ENCODE assay signal across 14 mouse cellular contexts in genomic region chr1:170503277-170503739, GRCm38 (mm10).
DNase-seq lines count a peak whose midpoint lies in the region; ATAC-seq lines count a peak whose summit lies in the region.
"Had no signal": no experiment of that assay in that cellular context is flagged by ENCODE, and none has a peak within 500 bp of the region (broad histone marks: within the 10 kb centered on the region; RNA-seq: fewer than 3 reads in every experiment).

No protein-coding gene starts in this region.

- intact Hi-C loops in heart, postnatal 25 days (cut with DNase I): no loop called here
- intact Hi-C loops in gastrocnemius, postnatal 14 days (cut with DNase I; ENCODE audit: low total_unique reads): no loop called here

- no peak overlapping the region for H3K4me3 ChIP-seq in hindbrain, embryonic 11.5 days (ENCODE audit: low read depth, low read length)
- H3K4me3 ChIP-seq in midbrain, embryonic 13.5 days (replicated peaks): no peak overlapping the region
- H3K4me3 ChIP-seq: embryonic facial prominence, embryonic 13.5 days; liver, embryonic 12.5 days had no signal

- no peaks in the 10 kb centered on the region for H3K36me3 ChIP-seq in hindbrain, embryonic 11.5 days (ENCODE audit: control insufficient read depth, insufficient read depth, low read length)
- H3K36me3 ChIP-seq in midbrain, embryonic 13.5 days: no peaks in the 10 kb centered on the region
- H3K36me3 ChIP-seq: embryonic facial prominence, embryonic 13.5 days; liver, embryonic 12.5 days had no signal

- peak; percentile 60 for ATAC-seq in hindbrain, embryonic 11.5 days (ENCODE audit: low FRiP score)
- peak; percentile 44; the same call in 1 of the 2 replicates for ATAC-seq in midbrain, embryonic 13.5 days
- ATAC-seq: liver, embryonic 12.5 days had no signal

- no peaks in the 10 kb centered on the region for H3K27me3 ChIP-seq in hindbrain, embryonic 11.5 days (ENCODE audit: control insufficient read depth, insufficient read depth, low read length)
- H3K27me3 ChIP-seq in midbrain, embryonic 13.5 days: no peaks in the 10 kb centered on the region
- H3K27me3 ChIP-seq: embryonic facial prominence, embryonic 13.5 days had no signal

- H3K4me1 ChIP-seq in hindbrain, embryonic 11.5 days (replicated peaks; ENCODE audit: control insufficient read depth, insufficient read depth, low read length): peaks cover 8% of the 10 kb centered on the region
- peaks cover 15% of the 10 kb centered on the region for H3K4me1 ChIP-seq in midbrain, embryonic 13.5 days (replicated peaks)

- H3K9ac ChIP-seq in hindbrain, embryonic 11.5 days (ENCODE audit: low read depth, low read length): no peak overlapping the region
- no peak overlapping the region for H3K9ac ChIP-seq in midbrain, embryonic 13.5 days (replicated peaks)
- H3K9ac ChIP-seq: embryonic facial prominence, embryonic 13.5 days; liver, embryonic 12.5 days had no signal

- no peak overlapping the region for H3K27ac ChIP-seq in hindbrain, embryonic 11.5 days (ENCODE audit: low read depth, low read length)
- H3K27ac ChIP-seq in midbrain, embryonic 13.5 days: peak overlapping the region; percentile 48; the same call in 1 of the 2 replicates
- H3K27ac ChIP-seq: embryonic facial prominence, embryonic 13.5 days; liver, embryonic 12.5 days had no signal

- peak; percentile 76 for DNase-seq in heart, adult 11 months
- DNase-seq in heart, postnatal 25 days (ENCODE audit: low spot score): no peak
- peak; percentile 62 for DNase-seq in Muller cell, postnatal 12 days (ENCODE audit: inconsistent ontology term)
- no peak for DNase-seq in hindbrain, embryonic 11.5 days (ENCODE audit: low spot score)
- no peak for DNase-seq in kidney, postnatal 10 days
- DNase-seq in retina, embryonic 14.5 days (ENCODE audit: low spot score): no peak
- no peak for DNase-seq in gastrocnemius, postnatal 14 days
- DNase-seq: adrenal gland, postnatal 10 days; kidney, adult 8-10 months; lung, postnatal 14 days; spleen, adult 18-20 months had no signal

- no peak overlapping the region for H3K4me2 ChIP-seq in hindbrain, embryonic 11.5 days (replicated peaks; ENCODE audit: low read depth, low read length)
- no peak overlapping the region for H3K4me2 ChIP-seq in midbrain, embryonic 13.5 days (replicated peaks)
- H3K4me2 ChIP-seq: embryonic facial prominence, embryonic 13.5 days; liver, embryonic 12.5 days had no signal

- no peaks in the 10 kb centered on the region for H3K9me3 ChIP-seq in hindbrain, embryonic 11.5 days (ENCODE audit: control insufficient read depth, low read length)
- H3K9me3 ChIP-seq in midbrain, embryonic 13.5 days: no peaks in the 10 kb centered on the region
- H3K9me3 ChIP-seq: embryonic facial prominence, embryonic 13.5 days; liver, embryonic 12.5 days had no signal

- WGBS in hindbrain, embryonic 11.5 days: 16% methylated on average over 4 of the region's 4 CpGs
- WGBS in midbrain, embryonic 13.5 days: 26% methylated on average over 4 of the region's 4 CpGs

Comparison
In these comparisons a context has a peak if more than half of its experiments do, and no peak if none do; other contexts are left out.
1. DNase-seq: peak in heart, adult 11 months (single experiment) and Muller cell, postnatal 12 days (single experiment); none in heart, postnatal 25 days (single experiment), hindbrain, embryonic 11.5 days (single experiment), kidney, postnatal 10 days (single experiment), retina, embryonic 14.5 days (single experiment) and gastrocnemius, postnatal 14 days (single experiment).